Mouse (Mus musculus) stomach, embryonic 14.5 days (tissue): ENCODE measurements around the gene Map4k3. TPM values are rescaled to one million over a fixed set of nuclear protein-coding genes. Genes with fewer than 3 reads are reported as not detected.
"Not testable (repeated sequence)": the region's sequence is repeated elsewhere in the genome, so short reads cannot be mapped to it uniquely, and the experiment has no call there.

Experiments used
- ATAC-seq: fragments of 200-750 bp; cut with Nextera tagmentation; 2 replicates; pipeline ENCODE4 v1.8.0; 2017; ENCODE audit warnings: low read depth, moderate TSS enrichment; ENCODE audit not compliant: insufficient number of reproducible peaks, insufficient read depth, low FRiP score
- H3K27ac ChIP-seq: fragments of 300-500 bp; sonication (generic); 2 replicates; pipeline ENCODE4 v1.5.1; 2014; ENCODE audit warnings: mild to moderate bottlenecking, low read length, moderate library complexity, mixed read lengths
- H3K27me3 ChIP-seq: fragments of 300-500 bp; sonication (generic); 2 replicates; pipeline ENCODE4 v1.6.1; 2014; ENCODE audit warnings: low read length, control low read depth, mixed read lengths; ENCODE audit not compliant: control insufficient read depth, insufficient read depth
- H3K36me3 ChIP-seq: fragments of 300-500 bp; sonication (generic); 2 replicates; pipeline ENCODE4 v1.6.1; 2014; ENCODE audit warnings: mild to moderate bottlenecking, control low read depth, low read length, moderate library complexity, mixed read lengths; ENCODE audit not compliant: control insufficient read depth, insufficient read depth
- H3K4me1 ChIP-seq: fragments of 300-500 bp; sonication (generic); 2 replicates; pipeline ENCODE4 v1.6.1; 2014; ENCODE audit warnings: low read length, control low read depth, mixed read lengths; ENCODE audit not compliant: control insufficient read depth, insufficient read depth
- H3K4me2 ChIP-seq: fragments of 300-500 bp; sonication (generic); replicated peaks from 2 replicates; pipeline ENCODE4 v1.6.1; 2014; ENCODE audit warnings: low read depth, low read length, control low read depth
- H3K4me3 ChIP-seq: fragments of 300-500 bp; sonication (generic); 2 replicates; pipeline ENCODE4 v1.5.1; 2014; ENCODE audit warnings: low read depth, low read length, control low read depth
- H3K9ac ChIP-seq: fragments of 300-500 bp; sonication (generic); replicated peaks from 2 replicates; pipeline ENCODE4 v1.6.1; 2014; ENCODE audit warnings: low read depth, mild to moderate bottlenecking, control low read depth, low read length, moderate library complexity, mixed read lengths
- H3K9me3 ChIP-seq: fragments of 300-500 bp; sonication (generic); 2 replicates; pipeline ENCODE4 v1.6.1; 2016; ENCODE audit warnings: low read depth, low read length, control low read depth; ENCODE audit not compliant: control insufficient read depth
- WGBS: fragments of 180-500 bp; shearing (Covaris S2); extraction: QIAGEN DNeasy Blood & Tissue Kit; methylation state at CpG from one replicate; pipeline ENCODE4 v1.1.7; 2014; 5-methylcytosine and 5-hydroxymethylcytosine counted together
- polyA plus RNA-seq: library from polyadenylated mRNA; unstranded; fragments of >200 nt; fragmentation: Nextera tagmentation; extraction: Ambion mirVana; gene quantifications from 2 replicates; pipeline ENCODE4 v1.2.1, GENCODE M21; 2014

Gene Map4k3
- polyA plus RNA-seq, 1 experiment from 2014 or later: 39.5 TPM

- ATAC-seq, H3K4me2 ChIP-seq, H3K27me3 ChIP-seq, H3K27ac ChIP-seq, H3K9ac ChIP-seq, H3K9me3 ChIP-seq, H3K4me3 ChIP-seq, H3K4me1 ChIP-seq, H3K36me3 ChIP-seq: not testable (repeated sequence)
- 82% methylated on average over 1 of the region's 2 CpGs for WGBS
Observed at GRCm38 (mm10) chr17:80569718-80570117, 158.6 kb downstream of the Map4k3 start.

GRCm38 (mm10) chr17:80568842-80569601 is 159.3 kb downstream of the Map4k3 start:
- Histone ChIP-seq H3K4me2 (no peak overlapping the region), H3K36me3 (no peaks in the 10 kb centered on the region), H3K9me3 (no peaks in the 10 kb centered on the region; the same call in 1 of the 2 replicates), H3K9ac (no peak overlapping the region), H3K4me1 (no peaks in the 10 kb centered on the region), H3K4me3 (no peak overlapping the region), H3K27me3 (no peaks in the 10 kb centered on the region), H3K27ac (no peak overlapping the region)
- 86% methylated on average over 6 of the region's 6 CpGs for WGBS
- no peak for ATAC-seq

- H3K9me3 ChIP-seq: no peaks in the 10 kb centered on the region; the same call in 1 of the 2 replicates
- no peaks in the 10 kb centered on the region for H3K27me3 ChIP-seq
- H3K27ac ChIP-seq: no peak overlapping the region
- WGBS: 83% methylated on average over 2 of the region's 2 CpGs
- H3K4me3 ChIP-seq: no peak overlapping the region
- H3K36me3 ChIP-seq: no peaks in the 10 kb centered on the region
- ATAC-seq: no peak
- no peak overlapping the region for H3K9ac ChIP-seq
- no peaks in the 10 kb centered on the region for H3K4me1 ChIP-seq
- no peak overlapping the region for H3K4me2 ChIP-seq
Observed at GRCm38 (mm10) chr17:80568441-80568840, 159.8 kb downstream of the Map4k3 start.

- no peaks in the 10 kb centered on the region for H3K27me3 ChIP-seq
- no peak overlapping the region for H3K9ac ChIP-seq
- H3K4me2 ChIP-seq: no peak overlapping the region
- no peaks in the 10 kb centered on the region for H3K36me3 ChIP-seq
- H3K9me3 ChIP-seq: no peaks in the 10 kb centered on the region; the same call in 1 of the 2 replicates
- no peak overlapping the region for H3K27ac ChIP-seq
- 65% methylated on average over 3 of the region's 3 CpGs for WGBS
- no peaks in the 10 kb centered on the region for H3K4me1 ChIP-seq
- no peak for ATAC-seq
- no peak overlapping the region for H3K4me3 ChIP-seq
Observed at GRCm38 (mm10) chr17:80564611-80564924, 163.7 kb downstream of the Map4k3 start.

- H3K9me3 ChIP-seq, H3K9ac ChIP-seq, H3K4me3 ChIP-seq, H3K27me3 ChIP-seq, H3K27ac ChIP-seq, H3K4me1 ChIP-seq, H3K4me2 ChIP-seq, ATAC-seq, H3K36me3 ChIP-seq: not testable (repeated sequence)
- WGBS: 94% methylated on average over 27 of the region's 27 CpGs
Observed at GRCm38 (mm10) chr17:80563762-80564610, 164.3 kb downstream of the Map4k3 start.

GRCm38 (mm10) chr17:80562792-80563191 is 165.5 kb downstream of the Map4k3 start:
- no peak overlapping the region for H3K27ac ChIP-seq
- no peaks in the 10 kb centered on the region for H3K36me3 ChIP-seq
- 62% methylated on average over 5 of the region's 5 CpGs for WGBS
- no peak overlapping the region for H3K9ac ChIP-seq
- H3K4me3 ChIP-seq: no peak overlapping the region
- H3K27me3 ChIP-seq: no peaks in the 10 kb centered on the region
- no peaks in the 10 kb centered on the region; the same call in 1 of the 2 replicates for H3K9me3 ChIP-seq
- no peaks in the 10 kb centered on the region for H3K4me1 ChIP-seq
- H3K4me2 ChIP-seq: no peak overlapping the region
- ATAC-seq: no peak

GRCm38 (mm10) chr17:80560669-80561401 is 167.4 kb downstream of the Map4k3 start:
- no peak overlapping the region for H3K27ac ChIP-seq
- H3K4me1 ChIP-seq: no peaks in the 10 kb centered on the region
- 0 out of 2 replicates have a peak overlapping the region, but pooled peaks have one; percentile 7 for H3K4me2 ChIP-seq
- no peaks in the 10 kb centered on the region for H3K27me3 ChIP-seq
- H3K9ac ChIP-seq: no peak overlapping the region
- no peaks in the 10 kb centered on the region for H3K36me3 ChIP-seq
- WGBS: 19% methylated on average over 12 of the region's 12 CpGs
- 0 out of 2 replicates have a peak, but pooled peaks have one; percentile 53 for ATAC-seq
- no peaks in the 10 kb centered on the region for H3K9me3 ChIP-seq
- no peak overlapping the region for H3K4me3 ChIP-seq

GRCm38 (mm10) chr17:80559745-80560144 is 168.5 kb downstream of the Map4k3 start:
- no peak for ATAC-seq
- no peak overlapping the region for H3K9ac ChIP-seq
- no peak overlapping the region for H3K27ac ChIP-seq

More at GRCm38 (mm10) chr17:80559745-80560144, 168.5 kb downstream of the Map4k3 start:
- Histone ChIP-seq H3K4me2 (no peak overlapping the region), H3K27me3 (no peaks in the 10 kb centered on the region), H3K4me3 (no peak overlapping the region), H3K4me1 (no peaks in the 10 kb centered on the region), H3K36me3 (no peaks in the 10 kb centered on the region), H3K9me3 (no peaks in the 10 kb centered on the region)
- WGBS: 89% methylated on average over 4 of the region's 4 CpGs
